Mouse (Mus musculus) embryonic facial prominence, embryonic 11.5 days (tissue): Measurements from ENCODE around the gene Mob1b. TPM values are rescaled to one million over a fixed set of nuclear protein-coding genes. Genes with fewer than 3 reads are reported as not detected.

Experiments
- ATAC-seq: fragments of 200-750 bp; cut with Nextera tagmentation; replicated peaks from 2 replicates; pipeline ENCODE4 v1.8.0; 2017; ENCODE audit warnings: low read depth; ENCODE audit not compliant: insufficient number of reproducible peaks, low FRiP score, low TSS enrichment
- DNase-seq: peaks from one replicate; pipeline ENCODE4 v3.0.0-alpha.2; 2015; ENCODE audit warnings: low spot score
- H3K27ac ChIP-seq: fragments of 300-500 bp; sonication (generic); replicated peaks from 2 replicates; pipeline ENCODE4 v1.5.1; 2014; ENCODE audit warnings: mild to moderate bottlenecking, low read depth, low read length, control low read depth
- H3K27me3 ChIP-seq: fragments of 300-500 bp; sonication (generic); 2 replicates; pipeline ENCODE4 v1.6.1; 2014; ENCODE audit warnings: mild to moderate bottlenecking, low read length, moderate library complexity, mixed read lengths; ENCODE audit not compliant: control insufficient read depth, insufficient read depth
- H3K36me3 ChIP-seq: fragments of 300-500 bp; sonication (generic); replicated peaks from 2 replicates; pipeline ENCODE4 v1.6.1; 2014; ENCODE audit warnings: low read depth, mild to moderate bottlenecking, low read length, moderate library complexity, mixed read lengths; ENCODE audit not compliant: control insufficient read depth, insufficient read depth
- H3K4me1 ChIP-seq: fragments of 300-500 bp; sonication (generic); 2 replicates; pipeline ENCODE4 v1.6.1; 2014; ENCODE audit warnings: low read length, mixed read lengths; ENCODE audit not compliant: control insufficient read depth, insufficient read depth
- H3K4me2 ChIP-seq: fragments of 300-500 bp; sonication (generic); 2 replicates; pipeline ENCODE4 v1.6.1; 2014; ENCODE audit warnings: low read depth, mild to moderate bottlenecking, control low read depth, low read length, moderate library complexity
- H3K4me3 ChIP-seq: fragments of 300-500 bp; sonication (generic); 2 replicates; pipeline ENCODE4 v1.5.1; 2014; ENCODE audit warnings: low read depth, low read length, control low read depth
- H3K9ac ChIP-seq: fragments of 300-500 bp; sonication (generic); replicated peaks from 2 replicates; pipeline ENCODE4 v1.6.1; 2014; ENCODE audit warnings: mild to moderate bottlenecking, control low read depth, low read length
- H3K9me3 ChIP-seq: fragments of 300-500 bp; sonication (generic); replicated peaks from 2 replicates; pipeline ENCODE4 v1.6.1; 2016; ENCODE audit warnings: mild to moderate bottlenecking, low read length, inconsistent platforms, mixed read lengths; ENCODE audit not compliant: control insufficient read depth
- WGBS: fragments of 180-500 bp; shearing (Covaris S2); extraction: QIAGEN DNeasy Blood & Tissue Kit; methylation state at CpG from one replicate; pipeline ENCODE4 v1.1.7; 2014; 5-methylcytosine and 5-hydroxymethylcytosine counted together
- polyA plus RNA-seq: library from polyadenylated mRNA; unstranded; fragments of >200 nt; fragmentation: Nextera tagmentation; extraction: Ambion mirVana; gene quantifications from 2 replicates; pipeline ENCODE4 v1.2.1, GENCODE M21; 2014

Mob1b gene
- polyA plus RNA-seq, 1 experiment from 2014 or later = 13.7 TPM

GRCm38 (mm10) chr5:88684226-88684625, 36.4 kb upstream of the Mob1b start:
- H3K9me3 ChIP-seq = no peaks in the 10 kb centered on the region
- H3K27ac ChIP-seq = no peak overlapping the region
- H3K4me3 ChIP-seq = no peak overlapping the region
- no peak overlapping the region for H3K9ac ChIP-seq
- no peak for ATAC-seq
- H3K27me3 ChIP-seq = no peaks in the 10 kb centered on the region
- no peak for DNase-seq
- 39% methylated on average over 3 of the region's 3 CpGs for WGBS
- H3K36me3 ChIP-seq = no peaks in the 10 kb centered on the region
- no peaks in the 10 kb centered on the region for H3K4me1 ChIP-seq
- H3K4me2 ChIP-seq = no peak overlapping the region

GRCm38 (mm10) chr5:88685306-88685705, 35.3 kb upstream of the Mob1b start:
- H3K9me3 ChIP-seq = no peaks in the 10 kb centered on the region
- ATAC-seq (no peak), DNase-seq (no peak)
- no peaks in the 10 kb centered on the region for H3K36me3 ChIP-seq
- no peak overlapping the region for H3K4me3 ChIP-seq
- H3K4me2 ChIP-seq = no peak overlapping the region
- no peak overlapping the region for H3K27ac ChIP-seq
- 17% methylated on average over 6 of the region's 6 CpGs for WGBS
- no peaks in the 10 kb centered on the region for H3K27me3 ChIP-seq
- no peaks in the 10 kb centered on the region for H3K4me1 ChIP-seq
- H3K9ac ChIP-seq = no peak overlapping the region

GRCm38 (mm10) chr5:88685745-88686299, 34.8 kb upstream of the Mob1b start:
- no peaks in the 10 kb centered on the region for H3K9me3 ChIP-seq
- H3K27me3 ChIP-seq = no peaks in the 10 kb centered on the region
- no peak overlapping the region for H3K27ac ChIP-seq
- no peaks in the 10 kb centered on the region for H3K36me3 ChIP-seq
- no peaks in the 10 kb centered on the region for H3K4me1 ChIP-seq
- ATAC-seq = no peak
- H3K4me2 ChIP-seq = no peak overlapping the region
- no peak overlapping the region for H3K9ac ChIP-seq
- no peak overlapping the region for H3K4me3 ChIP-seq
- 70% methylated on average over 6 of the region's 6 CpGs for WGBS
- DNase-seq = no peak

- Histone ChIP-seq H3K4me1 (no peaks in the 10 kb centered on the region), H3K27me3 (no peaks in the 10 kb centered on the region), H3K4me3 (no peak overlapping the region), H3K27ac (no peak overlapping the region), H3K9me3 (no peaks in the 10 kb centered on the region), H3K4me2 (no peak overlapping the region), H3K9ac (no peak overlapping the region), H3K36me3 (no peaks in the 10 kb centered on the region)
- ATAC-seq (no peak), DNase-seq (no peak)
- WGBS = 84% methylated on average over 8 of the region's 8 CpGs
Observed at GRCm38 (mm10) chr5:88687996-88688406, 32.7 kb upstream of the Mob1b start.

- H3K9ac ChIP-seq = no peak overlapping the region
- ATAC-seq = peak; percentile 65; the same call in 1 of the 2 replicates
- no peaks in the 10 kb centered on the region for H3K4me1 ChIP-seq
- H3K4me2 ChIP-seq = no peak overlapping the region
- DNase-seq = no peak
- no peak overlapping the region for H3K27ac ChIP-seq
- H3K9me3 ChIP-seq = no peaks in the 10 kb centered on the region
- H3K27me3 ChIP-seq = no peaks in the 10 kb centered on the region
- no peak overlapping the region for H3K4me3 ChIP-seq
- H3K36me3 ChIP-seq = no peaks in the 10 kb centered on the region
- 84% methylated on average over 15 of the region's 15 CpGs for WGBS
Observed at GRCm38 (mm10) chr5:88688583-88689187, 32.0 kb upstream of the Mob1b start.

- no peak for ATAC-seq
Observed at GRCm38 (mm10) chr5:88689279-88689938, 31.2 kb upstream of the Mob1b start.

GRCm38 (mm10) chr5:88690681-88691505, 29.8 kb upstream of the Mob1b start:
- no peak for ATAC-seq
- 60% methylated on average over 10 of the region's 10 CpGs for WGBS
- no peak overlapping the region for H3K4me3 ChIP-seq
- H3K36me3 ChIP-seq = no peaks in the 10 kb centered on the region
- no peak overlapping the region for H3K4me2 ChIP-seq
- no peaks in the 10 kb centered on the region for H3K27me3 ChIP-seq
- no peak overlapping the region for H3K9ac ChIP-seq
- no peak for DNase-seq
- H3K4me1 ChIP-seq = no peaks in the 10 kb centered on the region
- no peak overlapping the region for H3K27ac ChIP-seq
- no peaks in the 10 kb centered on the region for H3K9me3 ChIP-seq

More at GRCm38 (mm10) chr5:88689279-88689938, 31.2 kb upstream of the Mob1b start:
- WGBS = 64% methylated on average over 3 of the region's 3 CpGs
- Histone ChIP-seq H3K4me2 (no peak overlapping the region), H3K27me3 (no peaks in the 10 kb centered on the region), H3K4me3 (no peak overlapping the region), H3K9ac (no peak overlapping the region), H3K36me3 (no peaks in the 10 kb centered on the region), H3K4me1 (no peaks in the 10 kb centered on the region), H3K27ac (no peak overlapping the region), H3K9me3 (no peaks in the 10 kb centered on the region)
- DNase-seq = peak; percentile 64
